Mouse (Mus musculus): ENCODE measurements around the gene Zfp839. TPM values are rescaled to one million over a fixed set of nuclear protein-coding genes. Genes with fewer than 3 reads are reported as not detected.
A peak's percentile ranks its signal among the peaks of the same experiment; 100 is the strongest.

Zfp839 gene
- polyA plus RNA-seq, 1 experiment from 2014 or later: 3.8 TPM

DNA sequence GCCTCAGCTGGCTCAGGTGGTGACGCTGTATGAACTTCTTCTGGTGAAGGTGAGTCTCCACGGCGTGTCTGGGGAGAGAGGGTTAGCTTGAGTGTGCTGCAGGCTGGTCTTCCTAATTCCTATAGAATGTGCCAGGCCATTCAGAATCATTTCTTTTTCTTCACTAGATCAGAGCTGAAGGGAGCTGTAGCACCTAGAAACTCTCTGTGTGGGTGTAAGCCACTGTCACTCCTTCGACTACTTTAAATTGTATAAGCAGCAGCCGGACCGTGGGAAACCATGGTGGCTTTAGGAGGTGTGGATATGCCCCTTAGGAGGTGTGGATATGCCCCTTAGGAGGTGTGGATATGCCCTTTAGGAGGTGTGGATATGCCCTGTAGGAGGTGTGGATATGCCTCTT, 14.0 kb downstream of the Zfp839 start:
- peaks cover 66% of the 10 kb centered on the region for H3K36me3 ChIP-seq (replicated peaks; ENCODE audit: control insufficient read depth, insufficient read depth)
- no peak overlapping the region for H3K4me2 ChIP-seq (replicated peaks)
- H3K9me3 ChIP-seq (ENCODE audit: control insufficient read depth, low read length): no peaks in the 10 kb centered on the region
- DNase-seq (ENCODE audit: low spot score) (no peak), ATAC-seq (ENCODE audit: low FRiP score) (no peak)
- H3K4me3 ChIP-seq (replicated peaks; ENCODE audit: low read length): no peak overlapping the region
- H3K27me3 ChIP-seq (ENCODE audit: control insufficient read depth, insufficient read depth, low read length): no peaks in the 10 kb centered on the region
- H3K9ac ChIP-seq: no peak overlapping the region
- H3K27ac ChIP-seq: no peak overlapping the region
- 91% methylated on average over 6 of the region's 6 CpGs for WGBS
- H3K4me1 ChIP-seq (replicated peaks; ENCODE audit: control insufficient read depth, insufficient read depth, low read length): no peaks in the 10 kb centered on the region

DNA sequence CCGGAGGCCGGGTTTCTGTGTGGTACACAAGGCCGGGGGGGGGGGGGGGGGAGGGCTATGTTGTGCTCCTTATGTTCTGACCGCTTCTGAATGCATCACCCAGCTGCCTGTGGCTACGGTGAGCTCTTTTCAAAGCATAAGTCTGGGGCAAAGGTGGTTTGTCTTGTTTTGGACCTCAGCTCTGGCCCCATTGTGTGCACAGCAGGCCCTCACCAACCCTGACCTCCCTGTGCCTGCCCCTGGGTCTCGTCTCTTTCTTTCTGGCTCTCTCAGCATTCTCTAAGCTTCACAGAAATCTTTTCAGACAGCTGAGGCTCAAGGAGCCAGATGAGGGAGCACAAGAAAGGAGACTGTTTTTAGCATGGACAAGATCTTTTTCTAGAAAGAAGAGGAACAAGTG, 15.5 kb downstream of the Zfp839 start:
- no peak for ATAC-seq (ENCODE audit: low FRiP score)
- H3K4me3 ChIP-seq (replicated peaks; ENCODE audit: low read length): no peak overlapping the region
- WGBS: 27% methylated on average over 6 of the region's 6 CpGs

DNA sequence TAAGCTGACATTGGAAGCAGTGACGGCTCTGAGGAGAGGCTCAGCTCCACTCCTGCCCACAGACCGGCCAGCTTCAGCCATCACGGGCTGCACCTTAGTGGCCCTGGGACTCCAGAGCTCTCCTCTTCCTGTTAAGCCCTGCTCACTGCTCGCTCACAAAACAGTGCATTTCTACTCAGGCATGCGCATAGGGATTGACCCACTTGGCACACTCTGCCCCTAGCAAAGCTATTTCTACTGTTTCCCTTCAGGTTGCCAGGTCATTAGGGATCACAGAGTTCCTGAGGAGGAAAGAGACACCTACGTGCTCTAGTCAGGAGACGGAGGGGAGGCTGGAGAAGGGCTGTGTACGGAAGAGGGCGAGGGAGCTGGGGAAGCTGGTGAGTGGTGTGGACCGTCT, 15.9 kb downstream of the Zfp839 start:
- H3K4me1 ChIP-seq (replicated peaks; ENCODE audit: control insufficient read depth, insufficient read depth, low read length): no peaks in the 10 kb centered on the region
- 78% methylated on average over 10 of the region's 10 CpGs for WGBS
- ATAC-seq (ENCODE audit: low FRiP score) (no peak), DNase-seq (ENCODE audit: low spot score) (no peak)
- no peak overlapping the region for H3K4me3 ChIP-seq (replicated peaks; ENCODE audit: low read length)
- no peaks in the 10 kb centered on the region for H3K27me3 ChIP-seq (ENCODE audit: control insufficient read depth, insufficient read depth, low read length)
- peaks cover 79% of the 10 kb centered on the region for H3K36me3 ChIP-seq (replicated peaks; ENCODE audit: control insufficient read depth, insufficient read depth)
- H3K4me2 ChIP-seq (replicated peaks): no peak overlapping the region
- H3K9me3 ChIP-seq (ENCODE audit: control insufficient read depth, low read length): no peaks in the 10 kb centered on the region
- H3K9ac ChIP-seq: no peak overlapping the region
- H3K27ac ChIP-seq: no peak overlapping the region

More for the DNA sequence above, 15.5 kb downstream of the Zfp839 start:
- H3K9ac ChIP-seq: no peak overlapping the region
- H3K9me3 ChIP-seq (ENCODE audit: control insufficient read depth, low read length): no peaks in the 10 kb centered on the region
- H3K4me2 ChIP-seq (replicated peaks): no peak overlapping the region
- peaks cover 79% of the 10 kb centered on the region for H3K36me3 ChIP-seq (replicated peaks; ENCODE audit: control insufficient read depth, insufficient read depth)
- H3K27me3 ChIP-seq (ENCODE audit: control insufficient read depth, insufficient read depth, low read length): no peaks in the 10 kb centered on the region
- DNase-seq (ENCODE audit: low spot score): no peak
- no peak overlapping the region for H3K27ac ChIP-seq
- H3K4me1 ChIP-seq (replicated peaks; ENCODE audit: control insufficient read depth, insufficient read depth, low read length): no peaks in the 10 kb centered on the region

DNA sequence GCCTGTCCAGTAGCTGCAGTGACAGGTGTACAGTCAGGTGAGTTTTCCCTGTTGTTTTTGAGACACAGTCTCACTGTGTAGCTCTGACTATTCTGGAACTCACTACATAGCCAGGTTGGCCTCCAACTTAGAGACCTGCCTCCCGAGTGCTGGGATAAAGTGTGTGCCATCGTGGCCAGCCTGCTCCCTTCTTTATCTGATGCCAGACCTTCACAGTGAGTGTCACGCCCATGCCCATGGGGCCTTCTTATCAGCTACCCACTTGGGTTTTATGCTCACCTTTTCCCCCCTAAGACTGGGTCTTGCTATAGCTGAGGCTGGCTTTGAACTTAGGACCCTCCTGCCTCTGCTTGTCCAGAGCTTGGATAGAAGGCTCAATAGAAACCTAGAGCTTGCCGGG, 20.1 kb downstream of the Zfp839 start:
- Histone ChIP-seq H3K4me3 (replicated peaks; ENCODE audit: low read length) (no peak overlapping the region), H3K4me2 (replicated peaks) (no peak overlapping the region), H3K4me1 (replicated peaks; ENCODE audit: control insufficient read depth, insufficient read depth, low read length) (no peaks in the 10 kb centered on the region), H3K9me3 (ENCODE audit: control insufficient read depth, low read length) (no peaks in the 10 kb centered on the region), H3K27ac (no peak overlapping the region), H3K9ac (no peak overlapping the region), H3K27me3 (ENCODE audit: control insufficient read depth, insufficient read depth, low read length) (no peaks in the 10 kb centered on the region), H3K36me3 (replicated peaks; ENCODE audit: control insufficient read depth, insufficient read depth) (peaks cover 91% of the 10 kb centered on the region)
- ATAC-seq (ENCODE audit: low FRiP score): no peak
- no peak for DNase-seq (ENCODE audit: low spot score)
- 87% methylated on average over 4 of the region's 4 CpGs for WGBS

DNA sequence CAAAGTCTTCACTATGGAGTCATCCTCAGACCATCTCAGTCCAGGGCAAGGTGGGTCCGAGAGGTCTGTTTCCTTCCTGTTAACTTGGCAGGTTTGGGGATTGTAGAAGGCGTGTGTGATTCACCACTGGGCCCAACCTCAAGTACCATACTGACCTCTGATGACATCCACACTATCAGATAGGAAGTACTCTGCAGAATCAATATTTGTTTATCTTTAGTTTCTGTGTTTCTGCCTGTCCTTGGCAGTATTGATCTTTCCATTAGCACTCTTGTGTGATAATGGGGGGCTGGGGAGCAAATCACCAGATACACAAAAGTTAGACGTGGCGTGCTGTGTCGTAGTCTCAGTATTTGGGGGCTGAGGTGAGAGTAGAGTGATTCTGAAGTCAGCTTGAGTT, 21.2 kb downstream of the Zfp839 start:
- H3K9me3 ChIP-seq (ENCODE audit: control insufficient read depth, low read length): no peaks in the 10 kb centered on the region
- no peak overlapping the region for H3K9ac ChIP-seq
- H3K4me2 ChIP-seq (replicated peaks): no peak overlapping the region
- H3K4me1 ChIP-seq (replicated peaks; ENCODE audit: control insufficient read depth, insufficient read depth, low read length): no peaks in the 10 kb centered on the region
- peaks cover 93% of the 10 kb centered on the region for H3K36me3 ChIP-seq (replicated peaks; ENCODE audit: control insufficient read depth, insufficient read depth)
- WGBS: 95% methylated on average over 5 of the region's 5 CpGs
- H3K27ac ChIP-seq: no peak overlapping the region
- DNase-seq (ENCODE audit: low spot score) (no peak), ATAC-seq (ENCODE audit: low FRiP score) (no peak)
- H3K27me3 ChIP-seq (ENCODE audit: control insufficient read depth, insufficient read depth, low read length): no peaks in the 10 kb centered on the region
- H3K4me3 ChIP-seq (replicated peaks; ENCODE audit: low read length): no peak overlapping the region

DNA sequence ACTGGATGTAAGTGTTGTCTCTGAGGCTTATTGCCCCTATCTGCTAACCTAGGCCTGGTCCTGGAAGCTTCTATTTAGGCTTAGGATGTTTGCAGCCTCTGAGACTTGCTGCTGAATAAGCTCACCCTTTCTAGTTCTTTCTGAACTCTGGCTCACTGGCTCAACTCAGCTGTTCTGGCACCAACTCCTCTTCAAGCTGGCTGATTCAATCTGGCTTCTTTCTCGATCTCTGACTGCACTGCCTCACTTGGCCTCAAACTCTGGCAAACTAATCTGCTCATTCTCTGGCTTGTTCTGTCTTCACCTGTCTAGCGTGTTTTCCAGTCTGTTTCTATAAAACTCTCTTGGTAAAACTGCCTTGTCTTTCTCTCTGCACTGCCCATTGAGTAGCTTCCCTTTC, 25.3 kb downstream of the Zfp839 start:
- Histone ChIP-seq H3K9me3 (ENCODE audit: control insufficient read depth, low read length) (no peaks in the 10 kb centered on the region), H3K4me2 (replicated peaks) (no peak overlapping the region), H3K9ac (no peak overlapping the region), H3K4me3 (replicated peaks; ENCODE audit: low read length) (no peak overlapping the region), H3K27ac (no peak overlapping the region), H3K36me3 (replicated peaks; ENCODE audit: control insufficient read depth, insufficient read depth) (peaks cover 89% of the 10 kb centered on the region), H3K27me3 (ENCODE audit: control insufficient read depth, insufficient read depth, low read length) (no peaks in the 10 kb centered on the region), H3K4me1 (replicated peaks; ENCODE audit: control insufficient read depth, insufficient read depth, low read length) (no peaks in the 10 kb centered on the region)
- WGBS: 89% methylated on average over 2 of the region's 2 CpGs
- DNase-seq (ENCODE audit: low spot score) (no peak), ATAC-seq (ENCODE audit: low FRiP score) (no peak)

DNA sequence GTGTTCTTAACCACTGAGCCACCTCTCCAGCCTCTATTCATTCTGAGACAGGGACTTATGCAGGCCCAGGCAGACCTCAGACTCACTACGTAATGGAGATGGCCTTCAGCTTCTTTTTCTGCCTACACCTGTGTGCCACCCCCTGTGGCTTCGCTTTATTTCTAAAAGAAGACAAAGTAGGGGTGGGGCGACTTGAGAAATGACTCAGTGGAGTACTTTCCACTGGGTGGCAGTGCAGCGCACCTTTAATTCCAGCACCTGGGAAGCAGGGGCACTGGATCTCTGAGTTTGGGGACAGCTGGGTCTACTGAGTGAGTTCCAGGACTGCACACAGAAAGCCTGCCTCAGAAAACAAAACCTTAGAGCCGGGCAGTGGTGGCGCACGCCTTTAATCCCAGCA, 32.2 kb downstream of the Zfp839 start:
- ATAC-seq (ENCODE audit: low FRiP score): no peak
- no peaks in the 10 kb centered on the region for H3K4me1 ChIP-seq (replicated peaks; ENCODE audit: control insufficient read depth, insufficient read depth, low read length)
- no peak overlapping the region for H3K27ac ChIP-seq
- H3K9me3 ChIP-seq (ENCODE audit: control insufficient read depth, low read length): no peaks in the 10 kb centered on the region
- H3K4me2 ChIP-seq (replicated peaks): no peak overlapping the region
- H3K9ac ChIP-seq: no peak overlapping the region
- peaks cover 60% of the 10 kb centered on the region for H3K36me3 ChIP-seq (replicated peaks; ENCODE audit: control insufficient read depth, insufficient read depth)
- H3K4me3 ChIP-seq (replicated peaks; ENCODE audit: low read length): no peak overlapping the region
- WGBS: 91% methylated on average over 7 of the region's 7 CpGs
- H3K27me3 ChIP-seq (ENCODE audit: control insufficient read depth, insufficient read depth, low read length): no peaks in the 10 kb centered on the region
- no peak for DNase-seq (ENCODE audit: low spot score)

DNA sequence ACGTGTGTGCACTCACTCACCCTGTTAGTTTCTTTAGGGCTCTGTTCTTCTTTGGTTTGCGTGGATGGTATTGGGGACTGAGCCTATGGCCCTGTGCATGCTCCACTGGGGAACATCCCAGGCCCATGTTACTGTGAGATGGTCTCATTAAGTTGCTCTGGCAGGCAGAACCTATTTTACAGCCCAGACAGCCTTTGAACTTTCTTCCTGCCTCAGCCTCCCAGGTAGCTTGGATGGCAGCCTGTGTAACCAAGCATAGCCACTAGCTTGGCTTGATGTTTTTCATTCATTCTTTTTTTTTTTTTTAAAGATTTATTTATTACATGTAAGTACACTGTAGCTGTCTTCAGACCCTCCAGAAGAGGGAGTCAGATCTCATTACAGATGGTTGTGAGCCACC, 35.2 kb downstream of the Zfp839 start:
- Histone ChIP-seq H3K9ac (no peak overlapping the region), H3K36me3 (replicated peaks; ENCODE audit: control insufficient read depth, insufficient read depth) (peaks cover 35% of the 10 kb centered on the region), H3K9me3 (ENCODE audit: control insufficient read depth, low read length) (no peaks in the 10 kb centered on the region), H3K4me1 (replicated peaks; ENCODE audit: control insufficient read depth, insufficient read depth, low read length) (peaks cover 15% of the 10 kb centered on the region), H3K4me2 (replicated peaks) (no peak overlapping the region), H3K27me3 (ENCODE audit: control insufficient read depth, insufficient read depth, low read length) (no peaks in the 10 kb centered on the region), H3K27ac (no peak overlapping the region), H3K4me3 (replicated peaks; ENCODE audit: low read length) (no peak overlapping the region)
- 97% methylated on average over 2 of the region's 2 CpGs for WGBS
- ATAC-seq (ENCODE audit: low FRiP score) (no peak), DNase-seq (ENCODE audit: low spot score) (no peak)

DNA sequence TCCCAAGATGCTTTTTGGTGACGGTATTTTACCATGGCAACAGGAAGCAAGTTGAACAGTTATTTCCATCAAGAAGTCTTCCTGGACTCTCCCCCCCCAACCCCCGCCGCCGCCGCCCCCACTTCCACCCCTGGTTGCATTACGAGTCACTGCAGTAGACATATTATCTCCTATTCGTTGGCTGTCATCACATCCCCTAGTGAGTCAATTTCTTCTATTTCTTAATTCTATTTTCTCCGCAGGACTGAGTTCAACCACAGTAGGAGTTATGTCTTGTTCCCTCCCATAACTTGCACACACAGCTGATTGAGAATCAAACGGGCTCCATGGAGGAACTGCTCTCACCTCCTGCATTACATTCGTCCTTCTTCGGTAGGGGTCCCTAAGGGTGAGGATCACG, 38.1 kb downstream of the Zfp839 start:
- 45% methylated on average over 12 of the region's 12 CpGs for whole genome bisulfite sequencing

DNA sequence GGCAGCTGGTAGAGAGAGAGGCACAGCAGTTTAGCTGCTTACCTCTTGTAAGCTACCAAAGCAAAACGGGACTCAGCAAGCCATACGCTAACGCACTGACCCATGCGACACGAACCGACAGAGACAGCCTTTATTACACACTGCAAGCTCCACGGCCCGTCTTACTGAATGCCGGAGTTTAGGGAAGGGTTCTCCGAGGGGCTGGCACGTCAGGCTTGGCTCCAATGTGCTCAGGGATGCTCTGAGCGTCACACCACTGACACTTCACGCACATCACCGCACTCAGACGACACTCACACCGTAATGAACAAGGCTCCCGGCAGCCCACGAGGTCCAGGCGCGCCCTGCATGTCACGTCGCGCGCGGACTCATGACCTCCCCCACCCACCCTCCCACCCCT, 38.6 kb downstream of the Zfp839 start:
- H3K27me3 ChIP-seq (ENCODE audit: control insufficient read depth, insufficient read depth, low read length): no peaks in the 10 kb centered on the region
- 0 out of 2 replicates have a peak overlapping the region, but pooled peaks have one; percentile 22 for H3K27ac ChIP-seq
- no peak for DNase-seq (ENCODE audit: low spot score)
- no peaks in the 10 kb centered on the region for H3K9me3 ChIP-seq (ENCODE audit: control insufficient read depth, low read length)
- peak; percentile 53 for ATAC-seq (ENCODE audit: low FRiP score)
- peak overlapping the region; percentile 74 for H3K9ac ChIP-seq
- peaks cover 5% of the 10 kb centered on the region; the same call in 1 of the 2 replicates for H3K36me3 ChIP-seq (replicated peaks; ENCODE audit: control insufficient read depth, insufficient read depth)
- H3K4me2 ChIP-seq (replicated peaks): peak overlapping the region; percentile 96
- 0% methylated on average over 25 of the region's 25 CpGs for WGBS
- H3K4me1 ChIP-seq (replicated peaks; ENCODE audit: control insufficient read depth, insufficient read depth, low read length): peaks cover 18% of the 10 kb centered on the region
- H3K4me3 ChIP-seq (replicated peaks; ENCODE audit: low read length): peak overlapping the region; percentile 79

More for the DNA sequence above, 38.1 kb downstream of the Zfp839 start:
- ATAC-seq (ENCODE audit: low FRiP score) (no peak), DNase-seq (ENCODE audit: low spot score) (no peak)
- Histone ChIP-seq H3K4me2 (replicated peaks) (peak overlapping the region; percentile 96), H3K27ac (no peak overlapping the region), H3K36me3 (replicated peaks; ENCODE audit: control insufficient read depth, insufficient read depth) (peaks cover 10% of the 10 kb centered on the region; the same call in 1 of the 2 replicates), H3K4me1 (replicated peaks; ENCODE audit: control insufficient read depth, insufficient read depth, low read length) (peaks cover 18% of the 10 kb centered on the region), H3K9ac (peak overlapping the region; percentile 74), H3K4me3 (replicated peaks; ENCODE audit: low read length) (peak overlapping the region; percentile 79), H3K27me3 (ENCODE audit: control insufficient read depth, insufficient read depth, low read length) (no peaks in the 10 kb centered on the region), H3K9me3 (ENCODE audit: control insufficient read depth, low read length) (no peaks in the 10 kb centered on the region)
